Mouse (Mus musculus): Measurements from ENCODE around the gene Abhd2. TPM values are rescaled to one million over a fixed set of nuclear protein-coding genes. Genes with fewer than 3 reads are reported as not detected.

Abhd2 gene
- 50.4 and 86.0 TPM in 2 replicates for polyA plus RNA-seq (2021; fragmentation: Nextera tagmentation)
- long read RNA-seq, experiment 1, full-length matches to known transcripts, result 2 of 129 reads
- long read RNA-seq, experiment 1, partial matches to known transcripts, result 2 of 129 reads
- long read RNA-seq, experiment 1, other reads (novel, unspliced or antisense), result 125 of 129 reads
- long read RNA-seq, experiment 2, full-length matches to known transcripts, result 8 of 11 reads
- long read RNA-seq, experiment 2, partial matches to known transcripts, result 0 of 11 reads
- long read RNA-seq, experiment 2, other reads (novel, unspliced or antisense), result 3 of 11 reads

GRCm38 (mm10) chr7:79272789-79273718, at the start of gene Abhd2:
Gene Abhd2, plus strand, starts transcription at chr7:79273199.

GRCm38 (mm10) chr7:79386422-79387133, 113.6 kb downstream of the Abhd2 start, which contains the start of gene Rlbp1:
Gene Rlbp1, minus strand, starts transcription at chr7:79387048.

GRCm38 (mm10) chr7:79391883-79392649, 119.1 kb downstream of the Abhd2 start, which contains the start of gene Fanci:
Gene Fanci, plus strand, starts transcription at chr7:79391929.

Other genes starting within 250 kb of the Abhd2 start
- 0.30 and 0.45 TPM in 2 replicates for gene Acan, start 219.7 kb upstream of the Abhd2 start, polyA plus RNA-seq (2021; fragmentation: Nextera tagmentation)
- 0.69 and 2.1 TPM in 2 replicates for gene Hapln3, start 142.2 kb upstream of the Abhd2 start, polyA plus RNA-seq (2021; fragmentation: Nextera tagmentation)
- 175 and 208 TPM in 2 replicates for gene Mfge8, start 124.1 kb upstream of the Abhd2 start, polyA plus RNA-seq (2021; fragmentation: Nextera tagmentation)
- gene Rlbp1, start 113.8 kb downstream of the Abhd2 start, polyA plus RNA-seq (2021; fragmentation: Nextera tagmentation), result 25.4 and 25.7 TPM in 2 replicates
- gene Fanci, start 118.7 kb downstream of the Abhd2 start, polyA plus RNA-seq (2021; fragmentation: Nextera tagmentation), result 0.10 and 0.19 TPM in 2 replicates
- gene Polg, start 193.2 kb downstream of the Abhd2 start, polyA plus RNA-seq (2021; fragmentation: Nextera tagmentation), result 12.1 and 17.8 TPM in 2 replicates

Data from layer of hippocampus, adult 6 months (tissue).